9 mouse cellular contexts compared by ENCODE assay signal in the genomic region with DNA sequence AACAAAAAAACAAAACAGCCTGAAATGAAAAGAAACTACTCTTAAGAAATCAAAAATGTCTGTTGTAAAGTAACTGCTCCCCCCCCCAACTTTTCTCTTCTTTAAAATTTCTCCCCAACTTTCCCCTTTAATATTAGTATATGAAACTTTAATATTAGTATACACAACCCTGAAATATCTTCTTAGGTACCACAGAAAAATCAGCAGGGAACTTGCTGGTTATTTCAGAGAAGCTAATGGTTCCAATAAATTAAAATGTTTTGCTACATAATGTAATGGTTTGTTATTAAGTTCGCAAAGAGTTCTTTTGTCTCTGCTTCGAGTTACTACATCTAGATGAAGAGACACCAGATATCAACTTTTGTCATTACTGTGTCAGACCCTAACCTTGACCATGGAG. TPM values are rescaled to one million over a fixed set of nuclear protein-coding genes. Genes with fewer than 3 reads are reported as not detected.
DNase-seq lines count a peak whose midpoint lies in the region; ATAC-seq lines count a peak whose summit lies in the region.
"Had no signal": no experiment of that assay in that cellular context is flagged by ENCODE, and none has a peak within 500 bp of the region (broad histone marks: within the 10 kb centered on the region; RNA-seq: fewer than 3 reads in every experiment).

No protein-coding gene starts in this region.

- H3K4me1 ChIP-seq in kidney, embryonic 15.5 days: peaks cover 14% of the 10 kb centered on the region
- peaks cover 4% of the 10 kb centered on the region; the same call in 1 of the 2 replicates for H3K4me1 ChIP-seq in brown adipose tissue, adult 24 weeks (ENCODE audit: control insufficient read depth, insufficient read depth, insufficient read length, low read length)
- H3K4me1 ChIP-seq in hindbrain, embryonic 15.5 days (replicated peaks): peaks cover 9% of the 10 kb centered on the region
- H3K4me1 ChIP-seq in midbrain, embryonic 14.5 days (ENCODE audit: control insufficient read depth, insufficient read depth, low read length): peaks cover 5% of the 10 kb centered on the region

- H3K4me3 ChIP-seq in kidney, embryonic 15.5 days (replicated peaks): peak overlapping the region; percentile 61
- peak overlapping the region; percentile 85 for H3K4me3 ChIP-seq in brown adipose tissue, adult 24 weeks (ENCODE audit: insufficient read depth, low read depth, low read length)
- peak overlapping the region; percentile 73 for H3K4me3 ChIP-seq in hindbrain, embryonic 15.5 days
- H3K4me3 ChIP-seq in midbrain, embryonic 14.5 days (replicated peaks; ENCODE audit: low read depth, low read length): peak overlapping the region; percentile 63

- no peaks in the 10 kb centered on the region for H3K27me3 ChIP-seq in kidney, embryonic 15.5 days
- no peaks in the 10 kb centered on the region for H3K27me3 ChIP-seq in hindbrain, embryonic 15.5 days
- no peaks in the 10 kb centered on the region for H3K27me3 ChIP-seq in midbrain, embryonic 14.5 days (ENCODE audit: control insufficient read depth, insufficient read depth, low read length)

- DNase-seq in kidney, postnatal 14 days: no peak
- no peak for DNase-seq in midbrain, embryonic 14.5 days
- DNase-seq in left cerebral cortex, adult 18-20 months (ENCODE audit: low spot score in 2 of 2): no peak
- no peak for DNase-seq in ovary, adult 18-20 months (ENCODE audit: low spot score)
- no peak for DNase-seq in kidney, postnatal 4 days

- peak overlapping the region; percentile 69 for H3K4me2 ChIP-seq in kidney, embryonic 15.5 days
- H3K4me2 ChIP-seq in hindbrain, embryonic 15.5 days: peak overlapping the region; percentile 86
- H3K4me2 ChIP-seq in midbrain, embryonic 14.5 days (ENCODE audit: low read length): peak overlapping the region; percentile 81

- peak overlapping the region; percentile 62 for H3K9ac ChIP-seq in kidney, embryonic 15.5 days
- peak overlapping the region; percentile 85 for H3K9ac ChIP-seq in hindbrain, embryonic 15.5 days
- peak overlapping the region; percentile 70 for H3K9ac ChIP-seq in midbrain, embryonic 14.5 days (replicated peaks; ENCODE audit: low read length)

- H3K27ac ChIP-seq in kidney, embryonic 15.5 days: peak overlapping the region; percentile 97
- H3K27ac ChIP-seq in brown adipose tissue, adult 24 weeks (replicated peaks; ENCODE audit: low read depth, low read length): peak overlapping the region; percentile 92
- H3K27ac ChIP-seq in hindbrain, embryonic 15.5 days (replicated peaks): peak overlapping the region; percentile 96
- H3K27ac ChIP-seq in midbrain, embryonic 14.5 days (replicated peaks; ENCODE audit: low read depth, low read length): peak overlapping the region; percentile 93

- H3K9me3 ChIP-seq in kidney, embryonic 15.5 days (replicated peaks): no peaks in the 10 kb centered on the region
- no peaks in the 10 kb centered on the region for H3K9me3 ChIP-seq in hindbrain, embryonic 15.5 days
- no peaks in the 10 kb centered on the region for H3K9me3 ChIP-seq in midbrain, embryonic 14.5 days (ENCODE audit: control insufficient read depth, low read length)

- 8% methylated on average over 2 of the region's 2 CpGs for WGBS in kidney, embryonic 15.5 days
- WGBS in hindbrain, embryonic 15.5 days: 8% methylated on average over 2 of the region's 2 CpGs
- 7% methylated on average over 2 of the region's 2 CpGs for WGBS in midbrain, embryonic 14.5 days

- peaks cover 31% of the 10 kb centered on the region for H3K36me3 ChIP-seq in kidney, embryonic 15.5 days
- H3K36me3 ChIP-seq in hindbrain, embryonic 15.5 days: peaks cover 13% of the 10 kb centered on the region
- peaks cover 15% of the 10 kb centered on the region for H3K36me3 ChIP-seq in midbrain, embryonic 14.5 days (ENCODE audit: control insufficient read depth, insufficient read depth, low read length)

- no peak for ATAC-seq in kidney, embryonic 15.5 days (replicated peaks; ENCODE audit: low FRiP score)
- no peak for ATAC-seq in hindbrain, embryonic 15.5 days (ENCODE audit: low FRiP score, low read depth)
- no peak for ATAC-seq in midbrain, embryonic 14.5 days (ENCODE audit: low FRiP score, low TSS enrichment)

RNA-seq across cellular contexts. Expression of a gene that starts 0.8 kb away (rescaled TPM):
- polyA plus RNA-seq in kidney, embryonic 15.5 days (2015; fragmentation: Nextera tagmentation; extraction: Ambion mirVana): 44.5 and 46.6 TPM in 2 replicates
- polyA plus RNA-seq in brown adipose tissue, adult 24 weeks (2012; ENCODE audit: insufficient read depth, insufficient read length, missing spikeins): 11.8 and 15.0 TPM in 2 replicates
- polyA plus RNA-seq in hindbrain, embryonic 15.5 days (2015; fragmentation: Nextera tagmentation; extraction: Ambion mirVana): 25.4 and 30.3 TPM in 2 replicates
- 24.8 and 38.2 TPM in 2 replicates for polyA plus RNA-seq in midbrain, embryonic 14.5 days (2014; fragmentation: Nextera tagmentation; extraction: Ambion mirVana)
- total RNA-seq in left cerebral cortex, adult 18-20 months (2021): 10 to 100 TPM; 21.7 to 24.8 TPM

RNA-seq across cellular contexts. Expression of a gene that starts 0.8 kb away (rescaled TPM):
- not detected in 2 replicates for polyA plus RNA-seq in kidney, embryonic 15.5 days (2015; fragmentation: Nextera tagmentation; extraction: Ambion mirVana)
- polyA plus RNA-seq in brown adipose tissue, adult 24 weeks (2012; ENCODE audit: insufficient read depth, insufficient read length, missing spikeins): not detected in 2 replicates
- 0.22 TPM in 1 of 2 replicates, not detected in the other for polyA plus RNA-seq in hindbrain, embryonic 15.5 days (2015; fragmentation: Nextera tagmentation; extraction: Ambion mirVana)
- 0.38 TPM in 1 of 2 replicates, not detected in the other for polyA plus RNA-seq in midbrain, embryonic 14.5 days (2014; fragmentation: Nextera tagmentation; extraction: Ambion mirVana)
- under 1 TPM; 0.52 to 0.74 TPM for total RNA-seq in left cerebral cortex, adult 18-20 months (2021)

RNA-seq across cellular contexts. Expression of a gene that starts 32.6 kb away (rescaled TPM):
- 20.2 and 21.5 TPM in 2 replicates for polyA plus RNA-seq in kidney, embryonic 15.5 days (2015; fragmentation: Nextera tagmentation; extraction: Ambion mirVana)
- 0.99 TPM in 1 of 2 replicates, not detected in the other for polyA plus RNA-seq in brown adipose tissue, adult 24 weeks (2012; ENCODE audit: insufficient read depth, insufficient read length, missing spikeins)
- 7.3 and 8.5 TPM in 2 replicates for polyA plus RNA-seq in hindbrain, embryonic 15.5 days (2015; fragmentation: Nextera tagmentation; extraction: Ambion mirVana)
- 8.5 and 8.7 TPM in 2 replicates for polyA plus RNA-seq in midbrain, embryonic 14.5 days (2014; fragmentation: Nextera tagmentation; extraction: Ambion mirVana)
- total RNA-seq in left cerebral cortex, adult 18-20 months (2021): 1 to 10 TPM; 1.9 to 2.0 TPM
- total RNA-seq: gastrocnemius, postnatal 25 days had no signal

RNA-seq across cellular contexts. Expression of a gene that starts 59.3 kb away (rescaled TPM):
- polyA plus RNA-seq in kidney, embryonic 15.5 days (2015; fragmentation: Nextera tagmentation; extraction: Ambion mirVana): 0.18 and 0.37 TPM in 2 replicates
- polyA plus RNA-seq in brown adipose tissue, adult 24 weeks (2012; ENCODE audit: insufficient read depth, insufficient read length, missing spikeins): not detected in 2 replicates
- 0.52 and 0.96 TPM in 2 replicates for polyA plus RNA-seq in hindbrain, embryonic 15.5 days (2015; fragmentation: Nextera tagmentation; extraction: Ambion mirVana)
- 0.98 and 1.2 TPM in 2 replicates for polyA plus RNA-seq in midbrain, embryonic 14.5 days (2014; fragmentation: Nextera tagmentation; extraction: Ambion mirVana)
- total RNA-seq in left cerebral cortex, adult 18-20 months (2021): under 1 TPM; 0.19 to 0.21 TPM
- total RNA-seq: gastrocnemius, postnatal 25 days had no signal
